Mouse (Mus musculus): ENCODE measurements around the gene Mthfd1.

GRCm38 (mm10) chr12:76306852-76307561 is 51.9 kb downstream of the Mthfd1 start:
- TF ChIP-seq POLR2A (IDR thresholded peaks at IDR 0.05; ENCODE audit: insufficient read depth, low read depth, low read length) (0 out of 2 replicates have a peak, but pooled peaks have one; percentile 26), CTCF (IDR thresholded peaks at IDR 0.05) (no peak), EP300 (IDR thresholded peaks at IDR 0.05; ENCODE audit: insufficient read depth, low read depth, low read length) (no peak)

Measured in heart, adult 2 months (tissue).